Mouse (Mus musculus) v-Abl transformed pro-B cells (cell line): ENCODE data around the gene Cox7a2l.

Experiments used
- in situ Hi-C, 2 experiments: fragments of 400-800 bp; cut with MboI; formaldehyde crosslinking; loops; one replicate each; pipeline ENCODE4 v1.15.1; 2025; ENCODE audit not compliant: unreplicated experiment in 2 of 2

Cox7a2l gene

DNA sequence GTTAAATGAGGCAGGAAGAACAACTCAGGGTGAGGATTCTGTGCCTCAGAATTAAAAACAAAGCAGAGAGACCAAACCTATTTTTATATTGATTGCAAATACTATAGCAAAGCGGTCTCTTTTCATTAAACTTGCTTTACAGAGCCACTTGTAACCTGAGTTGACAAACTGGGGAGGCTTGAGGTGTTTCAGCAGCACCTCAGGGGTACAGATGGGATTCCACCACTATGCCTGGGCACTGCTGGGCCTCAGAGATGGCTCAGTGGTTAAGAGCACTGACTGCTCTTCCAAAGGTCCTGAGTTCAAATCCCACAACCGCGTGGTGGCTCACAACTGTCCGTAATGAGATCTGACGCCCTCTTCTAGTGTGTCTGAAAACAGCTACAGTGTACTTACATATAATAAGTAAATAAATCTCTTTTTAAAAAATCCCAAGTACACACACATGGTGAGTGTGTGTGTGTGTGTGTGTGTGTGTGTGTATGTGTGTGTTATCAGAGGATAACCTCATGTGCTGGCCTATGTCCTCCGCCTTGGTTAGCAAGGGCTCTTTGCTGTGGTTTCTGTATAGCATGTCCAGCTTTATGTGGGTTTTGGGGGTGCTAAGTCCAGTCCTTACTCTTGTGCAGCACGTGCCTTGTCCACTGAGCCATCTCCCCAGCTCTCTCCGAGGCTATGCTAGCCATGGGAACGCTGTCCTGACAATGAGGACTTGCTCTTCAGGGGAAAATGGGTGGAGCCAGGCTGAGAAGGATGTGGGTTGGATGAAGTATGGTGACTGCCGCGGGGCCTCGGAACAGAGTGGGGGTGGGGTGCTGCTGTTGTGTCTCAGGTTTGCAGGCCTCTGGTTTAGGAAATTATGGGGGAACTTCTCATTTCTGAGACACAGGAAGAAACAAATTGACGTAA lies 9.7 kb upstream of the Cox7a2l start:
- in situ Hi-C loops, result no loop called here

DNA sequence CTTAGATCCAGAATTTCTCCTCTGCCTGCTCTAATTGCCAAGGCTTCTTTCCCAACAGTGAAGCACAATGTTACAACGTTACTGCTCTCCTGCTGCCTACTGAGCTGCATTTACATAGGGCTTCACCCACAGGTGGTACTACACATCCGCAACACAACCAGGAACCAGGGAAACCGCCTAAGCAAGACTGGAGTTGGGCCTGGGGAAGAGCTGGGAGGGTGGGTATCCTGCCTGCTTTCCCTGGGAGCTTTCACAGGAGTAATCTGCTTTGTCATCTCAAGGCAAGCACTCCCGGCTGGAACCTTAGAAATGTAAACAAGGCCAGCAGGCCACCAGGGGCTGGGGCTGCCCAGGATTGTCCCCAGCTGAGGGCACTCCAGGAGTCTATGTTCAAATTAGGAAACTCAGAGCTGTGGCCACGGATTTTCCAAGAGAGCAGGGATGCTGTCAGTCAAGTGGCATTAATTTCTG lies 9.0 kb upstream of the Cox7a2l start:
- in situ Hi-C loops, result no loop called here

DNA sequence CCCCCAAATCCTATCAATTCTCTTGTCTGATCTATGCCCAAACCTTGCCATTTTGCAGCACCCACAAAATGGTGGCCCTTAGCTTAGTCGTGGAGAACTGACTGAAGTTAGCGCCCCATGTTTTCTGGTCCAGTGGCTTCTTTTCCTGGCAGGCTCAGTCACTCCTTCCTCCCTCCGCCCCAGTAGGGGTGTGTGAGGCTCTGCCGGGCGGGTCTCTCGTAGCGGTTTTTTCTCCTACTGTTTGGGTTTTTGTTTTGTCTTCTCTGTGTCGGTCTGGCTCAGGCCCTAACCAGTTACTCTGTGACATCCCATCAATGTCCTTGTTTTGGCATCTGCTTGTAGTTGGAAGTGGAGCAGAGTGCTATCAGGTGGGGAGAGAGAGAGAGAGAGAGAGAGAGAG lies 8.5 kb upstream of the Cox7a2l start:
- in situ Hi-C loops, result no loop called here

DNA sequence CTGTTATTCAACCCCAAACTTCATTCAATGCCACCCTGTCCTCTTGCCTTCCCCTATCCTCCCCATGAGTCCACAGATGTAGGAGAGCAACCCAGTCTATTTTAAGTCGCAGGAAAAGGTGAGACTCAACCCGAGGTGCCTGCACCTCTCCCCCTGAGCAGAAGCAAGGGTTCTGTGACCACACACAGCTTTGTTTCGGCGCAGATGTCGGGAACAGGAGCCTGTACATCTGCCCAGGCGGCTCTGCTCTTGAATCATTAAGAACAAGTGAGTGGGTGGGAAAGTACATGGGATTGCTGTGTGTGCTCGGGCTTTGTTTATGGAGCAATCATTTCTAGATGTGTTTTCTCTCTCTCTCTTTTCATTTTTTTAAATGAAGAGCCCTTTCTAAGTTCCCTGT lies 7.6 kb upstream of the Cox7a2l start:
- in situ Hi-C loops, result no loop called here

DNA sequence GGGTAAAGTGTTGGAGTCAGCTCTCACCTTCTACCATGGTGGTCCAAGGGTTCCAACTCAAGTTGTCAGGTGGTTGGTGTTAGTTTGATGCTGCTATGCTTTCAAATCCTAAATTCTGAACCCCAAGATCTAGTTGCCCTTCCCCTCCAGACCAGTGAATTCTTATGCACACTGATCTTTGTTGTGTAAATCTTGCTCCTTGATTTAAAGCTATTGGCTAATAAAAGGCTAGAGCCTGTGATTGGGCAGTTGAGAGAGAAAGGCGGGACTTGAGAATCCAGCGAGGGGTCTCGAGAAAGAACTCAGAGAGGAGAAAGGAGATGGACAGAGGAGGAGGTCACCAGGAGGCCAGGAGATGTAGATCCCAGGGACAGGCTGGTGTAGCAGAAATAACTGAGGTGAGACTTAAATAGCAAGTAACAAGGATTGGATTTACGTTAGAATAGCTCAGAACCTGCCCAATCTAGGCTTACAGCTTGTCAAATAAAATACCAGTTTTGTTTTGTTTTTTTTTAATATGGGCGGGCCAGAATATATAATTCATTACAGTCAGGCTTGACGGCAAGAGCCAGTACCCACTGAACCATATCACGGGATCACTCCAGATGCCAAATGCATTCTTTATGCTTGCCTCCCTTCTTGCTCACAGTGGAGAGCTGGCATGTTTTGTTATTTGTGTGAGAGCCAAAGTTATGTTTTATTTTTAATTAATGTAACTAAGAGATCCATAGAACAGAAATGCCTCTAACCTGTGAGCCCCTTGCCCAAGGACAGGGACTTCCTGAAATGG lies 5.7 kb upstream of the Cox7a2l start:
- in situ Hi-C loops, result no loop called here

DNA sequence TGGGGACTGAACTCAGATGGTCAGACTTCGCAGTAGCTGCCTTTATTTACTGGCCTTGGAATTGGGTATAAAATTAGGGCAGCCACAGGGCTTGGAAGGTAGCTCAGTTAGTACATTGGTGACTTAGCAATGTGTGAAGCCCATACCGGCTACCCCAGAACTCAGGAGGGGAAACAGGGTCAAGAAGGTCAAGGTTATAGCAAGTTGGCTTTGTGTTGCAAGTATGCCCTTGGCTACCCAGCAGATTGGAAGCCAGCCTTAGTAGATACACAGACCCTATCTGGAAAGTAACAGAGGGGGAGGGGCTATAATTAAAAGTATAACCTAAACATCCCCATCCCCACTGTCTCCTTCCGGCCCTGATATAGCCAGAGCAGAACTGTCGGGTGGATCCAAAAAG lies 4.8 kb upstream of the Cox7a2l start:
- in situ Hi-C loops, result no loop called here

DNA sequence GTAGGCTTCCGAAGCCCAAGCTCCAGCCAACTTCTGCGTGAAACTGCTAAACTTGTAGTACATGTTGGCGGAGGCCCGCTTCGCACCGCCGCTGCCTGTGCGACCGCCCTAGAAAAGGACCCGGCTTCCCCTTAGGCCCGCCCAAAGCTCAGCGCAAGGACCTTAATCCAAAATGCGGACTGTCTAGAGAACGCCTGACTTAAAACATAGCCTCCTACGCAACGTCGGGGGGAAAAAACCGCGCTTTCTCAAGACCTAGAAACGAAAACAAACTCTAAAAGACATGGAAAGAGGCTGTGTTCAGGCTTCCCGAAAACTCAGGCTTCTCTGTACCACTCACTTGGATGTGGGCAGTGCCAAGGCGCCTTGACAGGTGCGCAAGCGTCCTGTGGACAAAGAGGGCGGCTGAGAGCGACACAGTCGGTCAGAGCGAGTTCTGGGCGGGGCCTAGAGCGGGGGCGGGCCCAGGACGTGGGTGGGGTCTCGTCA lies 2.9 kb downstream of the Cox7a2l start:
- in situ Hi-C loops, result loop anchor here (5.0 to 10.0 kb wide), 3 partner anchors 221 to 242 kb away; no protein-coding TSS in a partner anchor

DNA sequence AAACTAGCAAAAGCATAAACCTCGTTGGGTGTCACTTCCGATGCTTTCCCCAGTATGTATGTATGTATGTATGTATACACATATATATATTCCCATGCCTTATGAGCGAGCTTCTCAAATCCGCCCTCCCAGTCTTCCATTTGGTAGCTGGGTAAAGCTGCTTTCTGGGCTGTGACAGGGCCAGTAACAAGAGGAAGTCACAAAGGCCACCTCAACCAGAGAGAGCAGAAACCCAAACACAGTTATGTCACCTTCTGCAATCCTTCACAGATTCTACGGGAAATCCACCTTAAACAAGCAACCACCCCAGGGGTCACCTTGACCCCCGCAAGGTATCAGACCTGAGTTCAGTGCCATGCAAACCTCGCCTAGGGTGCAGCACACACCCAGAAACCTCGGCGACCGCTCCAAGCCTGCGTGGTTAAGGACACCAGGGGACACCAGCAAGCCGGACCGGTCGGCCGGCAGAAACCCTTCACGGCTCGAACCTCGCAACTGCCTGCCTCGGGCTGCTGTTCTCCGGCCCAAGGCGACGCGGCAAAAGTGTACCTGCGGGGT lies 3.4 kb downstream of the Cox7a2l start:
- in situ Hi-C loops, result loop anchor here (5.0 to 10.0 kb wide), 3 partner anchors 221 to 241 kb away; no protein-coding TSS in a partner anchor

DNA sequence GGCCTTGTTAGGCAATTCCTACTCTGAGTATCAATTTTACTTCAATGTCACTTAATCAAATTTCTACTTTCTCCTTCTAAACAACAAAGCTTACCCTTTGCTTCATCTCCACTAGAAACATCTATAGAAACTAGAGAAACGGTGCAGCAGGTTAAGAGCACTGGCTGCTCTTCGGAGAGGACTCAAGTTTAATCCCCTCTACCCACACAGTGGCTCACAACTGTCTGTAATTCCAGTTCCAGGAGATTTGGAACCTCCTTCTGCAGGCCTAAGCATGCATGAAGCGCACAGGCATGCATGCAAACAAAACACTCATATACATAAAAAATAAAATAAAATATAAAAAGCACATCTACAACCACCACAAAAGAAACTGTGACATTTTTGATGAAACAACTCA lies 5.0 kb downstream of the Cox7a2l start:
- in situ Hi-C loops, result loop anchor here (5.0 to 10.0 kb wide), 3 partner anchors 223 to 240 kb away; no protein-coding TSS in a partner anchor

DNA sequence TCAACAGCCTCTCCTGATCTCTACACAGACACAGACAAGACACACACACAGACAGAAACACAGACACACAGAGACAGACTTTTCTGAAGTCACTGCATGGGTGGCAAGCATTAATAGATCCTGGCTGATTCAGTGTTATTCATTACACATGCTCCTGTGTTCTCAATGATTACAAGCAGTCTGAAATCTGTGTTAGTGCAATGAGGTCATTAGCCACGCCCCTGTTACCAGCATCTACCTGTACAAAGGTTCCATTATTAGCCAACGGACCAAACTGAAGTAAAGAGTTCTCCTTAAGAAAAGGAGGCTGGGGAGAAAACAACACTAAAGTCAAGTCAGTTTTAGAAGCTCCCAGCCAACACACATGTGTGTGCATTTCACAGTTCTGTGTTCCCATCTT lies 13.4 kb downstream of the Cox7a2l start:
- in situ Hi-C loops, result no loop called here

DNA sequence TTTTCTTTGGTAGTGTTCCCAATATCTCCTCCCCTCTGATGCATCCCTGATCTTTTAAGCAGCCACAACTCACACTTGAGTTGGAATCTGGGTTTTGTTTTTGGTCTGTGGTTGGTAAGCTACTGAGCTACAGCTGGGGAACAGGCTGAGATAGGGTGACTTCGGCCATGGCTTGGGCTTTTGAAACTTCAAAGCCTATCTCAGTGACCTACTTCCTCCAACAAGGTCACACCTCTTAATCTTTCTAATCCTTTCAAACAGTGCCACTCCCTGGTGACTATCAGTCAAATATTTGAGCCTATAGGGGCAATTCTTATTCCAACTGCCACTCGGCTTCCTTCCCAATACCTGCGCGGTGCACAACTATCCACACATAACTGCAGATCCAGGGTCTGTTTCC lies 17.4 kb downstream of the Cox7a2l start:
- in situ Hi-C loops, result no loop called here

DNA sequence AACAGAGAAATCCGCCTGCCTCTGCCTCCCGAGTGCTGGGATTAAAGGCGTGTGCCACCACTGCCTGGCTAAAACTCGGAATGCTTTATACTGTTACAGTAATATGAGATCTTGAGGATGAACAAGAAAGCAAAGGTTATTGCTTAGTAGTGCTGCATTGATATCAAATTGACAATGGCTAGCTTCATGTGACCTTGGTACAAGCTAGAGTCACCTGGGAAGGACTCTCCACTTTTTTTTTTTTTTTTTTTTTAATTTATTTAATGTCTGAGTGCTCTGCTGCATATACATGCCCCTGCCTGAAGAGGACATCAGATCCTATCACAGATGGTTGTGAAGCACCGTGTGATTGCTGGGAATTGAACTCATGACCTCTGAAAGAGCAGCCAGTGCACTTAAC lies 18.2 kb downstream of the Cox7a2l start:
- in situ Hi-C loops, result no loop called here

DNA sequence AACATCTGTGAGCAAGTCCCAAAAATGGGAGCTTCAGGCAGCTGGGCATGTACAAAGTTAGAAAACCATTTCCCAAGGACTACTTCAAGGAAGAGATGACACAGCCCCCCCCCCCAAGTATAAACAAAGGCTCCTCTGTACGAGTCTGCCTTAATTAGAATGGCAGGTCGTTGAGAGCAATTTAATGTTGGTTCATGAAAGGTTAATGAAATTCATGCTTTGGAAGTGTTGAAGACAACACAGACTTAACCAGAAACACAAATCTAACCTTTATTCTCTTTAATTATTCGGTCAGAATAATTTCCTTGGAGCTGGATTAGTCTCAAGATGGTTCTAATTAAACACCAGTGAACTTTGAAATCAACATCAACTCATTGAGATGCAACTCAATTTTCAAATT lies 29.4 kb downstream of the Cox7a2l start:
- in situ Hi-C loops, result no loop called here

DNA sequence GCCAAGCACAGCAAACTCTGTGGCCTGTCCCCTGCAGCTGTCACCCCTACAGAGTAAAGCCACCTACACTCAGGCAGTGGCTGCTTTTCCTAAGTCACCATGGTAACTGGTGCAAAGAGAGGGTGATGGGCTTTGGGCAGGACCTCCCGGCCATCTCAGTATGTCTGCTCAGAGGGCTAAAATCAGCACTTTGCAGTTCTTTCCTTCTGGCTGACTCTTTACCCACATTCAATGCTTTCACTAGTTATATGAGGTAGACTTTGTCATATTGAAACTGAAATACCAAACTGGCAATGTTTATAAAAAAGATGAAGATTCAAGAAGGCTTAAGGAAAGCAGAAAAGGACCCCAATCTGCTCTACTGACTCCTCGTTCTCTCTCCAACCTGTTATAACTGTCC lies 33.3 kb downstream of the Cox7a2l start:
- in situ Hi-C loops, result no loop called here

DNA sequence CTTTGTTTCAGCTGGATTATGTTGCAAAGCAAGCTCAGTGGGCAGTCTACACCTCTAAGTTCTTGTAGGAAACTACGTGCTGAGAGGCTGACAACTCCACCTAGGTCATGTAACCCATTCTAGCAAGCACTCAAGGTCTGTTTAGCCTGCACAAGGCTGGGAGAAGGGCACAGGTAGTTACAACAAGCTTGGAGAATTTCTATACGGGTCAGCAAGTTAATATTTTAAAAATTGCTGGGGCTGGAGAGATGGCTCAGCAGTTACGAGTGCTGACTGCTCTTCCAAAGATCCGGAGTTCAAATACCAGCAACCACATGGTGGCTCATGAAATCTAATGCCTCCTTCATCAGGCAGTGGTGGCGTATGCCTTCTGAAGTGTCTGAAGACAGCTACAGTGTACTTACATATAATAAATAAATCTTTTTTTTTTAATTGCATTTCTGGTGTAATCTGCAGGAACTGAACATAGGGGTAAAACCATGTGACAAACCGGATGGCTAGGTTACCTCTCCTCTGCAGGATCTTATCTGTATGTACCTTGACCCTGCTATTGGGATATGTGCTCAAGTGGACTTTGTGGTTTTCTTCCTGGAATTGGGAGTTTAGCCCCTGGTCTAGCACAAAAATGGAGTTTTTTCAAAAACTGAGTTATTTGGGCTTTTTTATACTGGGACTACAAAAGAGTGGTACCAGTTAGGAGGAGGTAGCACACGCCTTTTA lies 34.2 kb downstream of the Cox7a2l start:
- in situ Hi-C loops, result no loop called here

DNA sequence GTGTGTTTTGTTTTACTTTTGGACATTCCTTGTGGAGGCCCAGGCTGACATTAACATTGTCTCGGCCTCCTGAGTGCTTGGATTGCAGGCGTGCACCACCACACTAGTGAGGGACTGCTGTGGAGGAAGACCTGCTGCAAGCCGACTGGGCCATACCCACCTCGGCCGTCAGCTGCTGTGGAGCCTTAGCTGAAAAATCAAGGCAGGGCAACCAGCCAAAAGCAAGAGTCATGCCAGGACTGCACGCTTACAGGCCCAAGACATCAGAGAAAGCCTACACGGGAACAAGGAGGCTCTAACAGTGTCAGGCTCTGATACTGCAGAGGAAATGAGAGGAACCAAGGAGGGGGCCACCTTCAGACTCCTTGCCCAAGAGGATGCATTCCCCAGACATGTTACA lies 35.6 kb downstream of the Cox7a2l start:
- in situ Hi-C loops, result no loop called here

DNA sequence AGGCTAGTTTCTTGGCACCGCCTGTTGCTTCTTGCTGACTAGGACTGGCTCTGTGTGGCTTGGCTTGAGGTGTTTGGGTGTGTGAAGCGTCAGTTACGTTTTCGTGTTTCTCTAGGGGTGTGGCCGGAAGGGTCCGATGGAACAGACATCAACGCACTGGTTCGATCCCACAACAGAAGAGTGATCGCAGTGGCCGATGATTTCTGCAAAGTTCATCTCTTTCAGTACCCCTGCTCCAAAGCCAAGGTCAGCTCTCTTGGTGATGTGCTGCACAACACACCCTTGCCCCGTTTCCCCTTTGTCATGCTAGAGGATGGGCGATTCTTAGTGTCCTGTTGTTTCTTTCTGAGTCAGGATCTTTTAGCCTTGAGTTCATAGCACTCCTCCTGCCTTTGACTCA lies 40.0 kb downstream of the Cox7a2l start:
- in situ Hi-C loops, result no loop called here

DNA sequence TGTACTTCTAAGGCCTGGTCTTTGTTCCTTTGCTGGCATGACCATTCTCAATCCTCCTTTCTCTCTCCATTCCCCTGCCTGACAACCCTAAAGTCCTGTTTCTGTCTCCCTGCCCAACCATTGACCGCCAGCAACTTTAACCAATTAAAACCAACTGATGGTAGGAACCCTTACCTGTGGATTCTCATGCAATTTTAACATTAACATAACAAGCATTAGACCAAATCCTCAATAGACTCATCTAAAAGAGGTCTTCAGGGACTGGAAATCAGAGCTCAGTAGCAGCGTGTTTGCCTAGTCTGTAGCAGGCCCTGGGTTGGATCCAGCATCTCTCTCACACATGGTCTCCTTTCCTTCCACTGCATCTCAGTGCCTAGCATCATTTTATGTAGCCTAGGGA lies 47.5 kb downstream of the Cox7a2l start:
- in situ Hi-C loops, result no loop called here

DNA sequence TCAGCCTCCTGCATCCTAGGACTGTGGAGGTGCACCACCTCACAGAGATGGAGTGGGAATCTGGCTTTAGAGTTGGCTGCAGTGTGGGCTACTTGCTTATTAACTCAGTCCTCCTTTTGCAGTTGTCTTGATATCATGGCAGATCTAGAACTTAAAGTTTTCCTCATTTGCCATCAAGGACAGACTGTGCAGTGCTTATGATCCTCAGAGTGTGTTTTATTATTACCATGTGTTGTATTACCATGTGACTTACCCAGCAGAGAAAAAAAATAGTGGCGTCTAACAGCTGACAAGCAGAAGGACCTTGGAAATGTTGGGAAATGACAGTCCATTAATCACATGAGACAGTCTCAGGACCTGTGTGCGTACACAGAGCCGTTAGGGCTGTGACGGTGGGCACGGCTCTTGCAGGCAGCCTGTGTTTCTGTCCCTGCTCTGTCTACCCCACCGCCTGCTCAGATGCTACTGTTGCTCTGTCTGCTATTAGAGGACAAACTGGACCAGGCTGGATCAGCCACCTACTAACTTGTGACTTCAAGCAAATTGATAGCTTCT lies 50.4 kb downstream of the Cox7a2l start:
- in situ Hi-C loops, result no loop called here

DNA sequence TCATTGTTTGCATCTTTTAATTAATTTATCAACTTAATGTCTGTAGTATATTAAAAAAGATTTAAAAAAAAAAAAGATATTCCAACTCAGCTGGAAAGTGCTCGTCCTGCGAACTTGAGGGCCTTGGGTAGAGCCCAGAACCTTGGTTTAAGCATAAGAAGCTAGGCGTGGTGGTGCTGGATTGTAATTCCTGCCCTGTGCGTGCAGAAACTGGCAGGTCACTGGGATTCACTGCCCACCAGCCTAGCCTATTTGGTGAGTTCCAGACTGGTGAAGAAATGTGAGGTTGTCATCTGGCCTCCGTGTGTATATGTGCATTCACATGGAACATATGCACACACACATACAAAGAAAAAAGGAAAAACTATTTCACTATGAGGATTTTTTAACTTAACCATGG lies 51.2 kb downstream of the Cox7a2l start:
- in situ Hi-C loops, result no loop called here
